ENCODE assay signal across 13 mouse cellular contexts in genomic region chr12:5443091-5443531, GRCm38 (mm10).
DNase-seq lines count a peak whose midpoint lies in the region; ATAC-seq lines count a peak whose summit lies in the region.
"Had no signal": no experiment of that assay in that cellular context is flagged by ENCODE, and none has a peak within 500 bp of the region (broad histone marks: within the 10 kb centered on the region; RNA-seq: fewer than 3 reads in every experiment).

No protein-coding gene starts in this region.

- H3K36me3 ChIP-seq in embryonic facial prominence, embryonic 13.5 days = no peaks in the 10 kb centered on the region
- H3K36me3 ChIP-seq in embryonic facial prominence, embryonic 10.5 days (replicated peaks) = no peaks in the 10 kb centered on the region
- no peaks in the 10 kb centered on the region for H3K36me3 ChIP-seq in midbrain, embryonic 10.5 days
- no peaks in the 10 kb centered on the region for H3K36me3 ChIP-seq in midbrain, embryonic 15.5 days (replicated peaks)
- no peaks in the 10 kb centered on the region for H3K36me3 ChIP-seq in forebrain, embryonic 16.5 days (ENCODE audit: control insufficient read depth, insufficient read depth)
- H3K36me3 ChIP-seq in midbrain, embryonic 12.5 days = no peaks in the 10 kb centered on the region
- H3K36me3 ChIP-seq in liver, embryonic 12.5 days = no peaks in the 10 kb centered on the region
- H3K36me3 ChIP-seq: lung, embryonic 15.5 days; stomach, embryonic 15.5 days had no signal

- no peak overlapping the region for H3K9ac ChIP-seq in embryonic facial prominence, embryonic 13.5 days
- no peak overlapping the region for H3K9ac ChIP-seq in midbrain, embryonic 15.5 days
- no peak overlapping the region for H3K9ac ChIP-seq in forebrain, embryonic 16.5 days (replicated peaks; ENCODE audit: low read depth, low read length)
- no peak overlapping the region for H3K9ac ChIP-seq in midbrain, embryonic 12.5 days (replicated peaks)
- H3K9ac ChIP-seq in liver, embryonic 12.5 days = no peak overlapping the region
- H3K9ac ChIP-seq: lung, embryonic 15.5 days; stomach, embryonic 15.5 days had no signal

- no peak for DNase-seq in embryonic facial prominence, embryonic 10.5 days (ENCODE audit: low spot score)
- DNase-seq in midbrain, embryonic 10.5 days (ENCODE audit: low spot score) = no peak
- DNase-seq in kidney, postnatal 4 days = no peak
- DNase-seq: adrenal gland, postnatal 14 days; heart, adult 18-20 months; kidney, adult 9 months had no signal

- WGBS in embryonic facial prominence, embryonic 13.5 days = 42% methylated on average over 7 of the region's 7 CpGs
- 66% methylated on average over 7 of the region's 7 CpGs for WGBS in embryonic facial prominence, embryonic 10.5 days
- 74% methylated on average over 7 of the region's 7 CpGs for WGBS in midbrain, embryonic 10.5 days
- 56% methylated on average over 7 of the region's 7 CpGs for WGBS in midbrain, embryonic 15.5 days
- WGBS in forebrain, embryonic 16.5 days = 45% methylated on average over 7 of the region's 7 CpGs
- 60% methylated on average over 7 of the region's 7 CpGs for WGBS in midbrain, embryonic 12.5 days
- WGBS in liver, embryonic 12.5 days (ENCODE audit: insufficient replicate concordance) = 73% methylated on average over 7 of the region's 7 CpGs

- no peak overlapping the region for H3K4me2 ChIP-seq in embryonic facial prominence, embryonic 13.5 days
- H3K4me2 ChIP-seq in midbrain, embryonic 15.5 days = no peak overlapping the region
- H3K4me2 ChIP-seq in forebrain, embryonic 16.5 days (ENCODE audit: low read length) = no peak overlapping the region
- no peak overlapping the region for H3K4me2 ChIP-seq in midbrain, embryonic 12.5 days (replicated peaks)
- H3K4me2 ChIP-seq in liver, embryonic 12.5 days = no peak overlapping the region
- H3K4me2 ChIP-seq: lung, embryonic 15.5 days; stomach, embryonic 15.5 days had no signal

- no peaks in the 10 kb centered on the region for H3K9me3 ChIP-seq in embryonic facial prominence, embryonic 13.5 days
- no peaks in the 10 kb centered on the region for H3K9me3 ChIP-seq in embryonic facial prominence, embryonic 10.5 days
- no peaks in the 10 kb centered on the region for H3K9me3 ChIP-seq in midbrain, embryonic 10.5 days (replicated peaks)
- H3K9me3 ChIP-seq in midbrain, embryonic 15.5 days = no peaks in the 10 kb centered on the region
- H3K9me3 ChIP-seq in forebrain, embryonic 16.5 days (ENCODE audit: control insufficient read depth, low read length) = no peaks in the 10 kb centered on the region
- H3K9me3 ChIP-seq in midbrain, embryonic 12.5 days = no peaks in the 10 kb centered on the region
- H3K9me3 ChIP-seq in liver, embryonic 12.5 days (replicated peaks) = no peaks in the 10 kb centered on the region
- H3K9me3 ChIP-seq: lung, embryonic 15.5 days; stomach, embryonic 15.5 days had no signal

- H3K27me3 ChIP-seq in embryonic facial prominence, embryonic 13.5 days = no peaks in the 10 kb centered on the region
- H3K27me3 ChIP-seq in embryonic facial prominence, embryonic 10.5 days (replicated peaks; ENCODE audit: low read depth, poor library complexity, severe bottlenecking) = no peaks in the 10 kb centered on the region
- H3K27me3 ChIP-seq in midbrain, embryonic 10.5 days (ENCODE audit: low read depth, poor library complexity, severe bottlenecking) = no peaks in the 10 kb centered on the region
- H3K27me3 ChIP-seq in midbrain, embryonic 15.5 days (replicated peaks) = no peaks in the 10 kb centered on the region
- H3K27me3 ChIP-seq in forebrain, embryonic 16.5 days (replicated peaks; ENCODE audit: control insufficient read depth, insufficient read depth, low read length) = no peaks in the 10 kb centered on the region
- H3K27me3 ChIP-seq in midbrain, embryonic 12.5 days = no peaks in the 10 kb centered on the region
- H3K27me3 ChIP-seq in liver, embryonic 12.5 days (replicated peaks) = no peaks in the 10 kb centered on the region
- H3K27me3 ChIP-seq: lung, embryonic 15.5 days; stomach, embryonic 15.5 days had no signal

- peaks cover 12% of the 10 kb centered on the region for H3K4me1 ChIP-seq in embryonic facial prominence, embryonic 13.5 days
- H3K4me1 ChIP-seq in embryonic facial prominence, embryonic 10.5 days = peaks cover 11% of the 10 kb centered on the region
- peaks cover 18% of the 10 kb centered on the region for H3K4me1 ChIP-seq in midbrain, embryonic 10.5 days
- peaks cover 11% of the 10 kb centered on the region for H3K4me1 ChIP-seq in midbrain, embryonic 15.5 days
- peaks cover 16% of the 10 kb centered on the region for H3K4me1 ChIP-seq in forebrain, embryonic 16.5 days (replicated peaks; ENCODE audit: control insufficient read depth, insufficient read depth, low read length)
- peaks cover 5% of the 10 kb centered on the region; the same call in 1 of the 2 replicates for H3K4me1 ChIP-seq in midbrain, embryonic 12.5 days
- no peaks in the 10 kb centered on the region for H3K4me1 ChIP-seq in liver, embryonic 12.5 days
- H3K4me1 ChIP-seq: lung, embryonic 15.5 days; stomach, embryonic 15.5 days had no signal

- no peak for ATAC-seq in embryonic facial prominence, embryonic 13.5 days (ENCODE audit: insufficient number of reproducible peaks, insufficient read depth, low FRiP score, low TSS enrichment, low read depth)
- no peak; the same call in 1 of the 2 replicates for ATAC-seq in midbrain, embryonic 15.5 days (replicated peaks)
- ATAC-seq in forebrain, embryonic 16.5 days = peak; percentile 72
- ATAC-seq in midbrain, embryonic 12.5 days (ENCODE audit: low FRiP score, low read depth) = no peak
- ATAC-seq in liver, embryonic 12.5 days = no peak

- peak overlapping the region; percentile 40; the same call in 1 of the 2 replicates for H3K27ac ChIP-seq in embryonic facial prominence, embryonic 13.5 days
- no peak overlapping the region for H3K27ac ChIP-seq in embryonic facial prominence, embryonic 10.5 days (replicated peaks)
- peak overlapping the region; percentile 59 for H3K27ac ChIP-seq in midbrain, embryonic 10.5 days (replicated peaks)
- H3K27ac ChIP-seq in midbrain, embryonic 15.5 days = no peak overlapping the region; the same call in 1 of the 2 replicates
- H3K27ac ChIP-seq in forebrain, embryonic 16.5 days (ENCODE audit: low read length) = peak overlapping the region; percentile 80
- H3K27ac ChIP-seq in midbrain, embryonic 12.5 days (replicated peaks) = peak overlapping the region; percentile 44; the same call in 1 of the 2 replicates
- H3K27ac ChIP-seq in liver, embryonic 12.5 days = no peak overlapping the region
- H3K27ac ChIP-seq: lung, embryonic 15.5 days; stomach, embryonic 15.5 days had no signal

- H3K4me3 ChIP-seq in embryonic facial prominence, embryonic 13.5 days = no peak overlapping the region
- no peak overlapping the region for H3K4me3 ChIP-seq in embryonic facial prominence, embryonic 10.5 days
- no peak overlapping the region for H3K4me3 ChIP-seq in midbrain, embryonic 10.5 days
- H3K4me3 ChIP-seq in midbrain, embryonic 15.5 days = no peak overlapping the region
- H3K4me3 ChIP-seq in forebrain, embryonic 16.5 days (replicated peaks; ENCODE audit: low read length) = no peak overlapping the region
- H3K4me3 ChIP-seq in midbrain, embryonic 12.5 days = no peak overlapping the region
- no peak overlapping the region for H3K4me3 ChIP-seq in liver, embryonic 12.5 days
- H3K4me3 ChIP-seq: lung, embryonic 15.5 days; stomach, embryonic 15.5 days had no signal

Comparison
In these comparisons a context has a peak if more than half of its experiments do, and no peak if none do; other contexts are left out.
1. H3K27ac ChIP-seq: peak in embryonic facial prominence, embryonic 13.5 days (single experiment), midbrain, embryonic 10.5 days (single experiment), forebrain, embryonic 16.5 days (single experiment) and midbrain, embryonic 12.5 days (single experiment); none in embryonic facial prominence, embryonic 10.5 days (single experiment), midbrain, embryonic 15.5 days (single experiment) and liver, embryonic 12.5 days (single experiment).